Mouse (Mus musculus): ENCODE measurements around the gene Gm42417. TPM values are rescaled to one million over a fixed set of nuclear protein-coding genes. Genes with fewer than 3 reads are reported as not detected.
"Not testable (repeated sequence)": the region's sequence is repeated elsewhere in the genome, so short reads cannot be mapped to it uniquely, and the experiment has no call there.

Gm42417 gene
- polyA plus RNA-seq, 1 experiment, result 1.2 TPM

GRCm38 (mm10) chr1:36538727-36539126 lies 502 bp downstream of the Gm42417 start:
- H3K27ac ChIP-seq (ENCODE audit: insufficient read depth, low read length), result no peak overlapping the region
- H3K4me1 ChIP-seq (ENCODE audit: control insufficient read depth, insufficient read depth, low read length), result no peaks in the 10 kb centered on the region
- H3K36me3 ChIP-seq (ENCODE audit: control insufficient read depth, insufficient read depth, low read length, poor library complexity, severe bottlenecking), result no peaks in the 10 kb centered on the region
- TF ChIP-seq EP300 (IDR thresholded peaks at IDR 0.05; ENCODE audit: insufficient read depth, low read depth, low read length) (no peak), POLR2A (IDR thresholded peaks at IDR 0.05; ENCODE audit: insufficient read depth, low read length) (no peak), CTCF (IDR thresholded peaks at IDR 0.05; ENCODE audit: low read depth, low read length) (no peak)
- no peaks in the 10 kb centered on the region for H3K27me3 ChIP-seq (ENCODE audit: control insufficient read depth, insufficient read depth, low read length, poor library complexity, severe bottlenecking)
- no peaks in the 10 kb centered on the region for H3K9me3 ChIP-seq (replicated peaks; ENCODE audit: control insufficient read depth, insufficient read depth, low read length, poor library complexity, severe bottlenecking)
- H3K4me3 ChIP-seq (ENCODE audit: low read depth, low read length), result no peak overlapping the region
- no peak overlapping the region for H3K9ac ChIP-seq (ENCODE audit: low read depth, poor library complexity, severe bottlenecking)

DNA sequence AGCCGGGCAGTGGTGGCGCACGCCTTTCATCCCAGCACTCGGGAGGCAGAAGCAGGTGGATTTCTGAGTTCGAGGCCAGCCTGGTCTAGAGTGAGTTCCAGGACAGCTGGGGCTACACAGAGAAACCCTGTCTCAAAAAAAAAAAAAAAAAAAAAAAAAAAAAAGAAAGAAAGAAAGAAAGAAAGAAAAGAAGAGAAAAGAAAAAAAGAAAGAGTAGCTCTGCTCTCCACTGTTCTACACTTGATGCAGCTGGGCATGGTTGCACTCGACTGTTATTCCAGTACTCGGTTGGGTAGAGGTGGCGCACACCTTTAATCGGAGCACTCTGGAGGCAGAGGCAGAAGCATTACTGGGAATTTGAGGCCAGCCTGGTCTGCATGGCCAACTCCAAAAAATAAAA lies 2.4 kb downstream of the Gm42417 start, which contains the start of gene Ankrd23:
Gene Ankrd23 (minus strand): TSS at position 101 of the 400 bp plus-strand sequence.
- not testable (repeated sequence) for H3K4me1 ChIP-seq (ENCODE audit: control insufficient read depth, insufficient read depth, low read length); H3K27ac ChIP-seq (ENCODE audit: insufficient read depth, low read length); H3K27me3 ChIP-seq (ENCODE audit: control insufficient read depth, insufficient read depth, low read length, poor library complexity, severe bottlenecking); H3K4me3 ChIP-seq (ENCODE audit: low read depth, low read length); H3K9ac ChIP-seq (ENCODE audit: low read depth, poor library complexity, severe bottlenecking); H3K36me3 ChIP-seq (ENCODE audit: control insufficient read depth, insufficient read depth, low read length, poor library complexity, severe bottlenecking); H3K9me3 ChIP-seq (replicated peaks; ENCODE audit: control insufficient read depth, insufficient read depth, low read length, poor library complexity, severe bottlenecking)

- no peaks in the 10 kb centered on the region for H3K9me3 ChIP-seq (replicated peaks; ENCODE audit: control insufficient read depth, insufficient read depth, low read length, poor library complexity, severe bottlenecking)
- no peaks in the 10 kb centered on the region for H3K4me1 ChIP-seq (ENCODE audit: control insufficient read depth, insufficient read depth, low read length)
- H3K27me3 ChIP-seq (ENCODE audit: control insufficient read depth, insufficient read depth, low read length, poor library complexity, severe bottlenecking), result no peaks in the 10 kb centered on the region
- H3K4me3 ChIP-seq (ENCODE audit: low read depth, low read length), result no peak overlapping the region
- TF ChIP-seq POLR2A (IDR thresholded peaks at IDR 0.05; ENCODE audit: insufficient read depth, low read length) (no peak), EP300 (IDR thresholded peaks at IDR 0.05; ENCODE audit: insufficient read depth, low read depth, low read length) (no peak), CTCF (IDR thresholded peaks at IDR 0.05; ENCODE audit: low read depth, low read length) (no peak)
- no peak overlapping the region for H3K27ac ChIP-seq (ENCODE audit: insufficient read depth, low read length)
- no peaks in the 10 kb centered on the region for H3K36me3 ChIP-seq (ENCODE audit: control insufficient read depth, insufficient read depth, low read length, poor library complexity, severe bottlenecking)
- H3K9ac ChIP-seq (ENCODE audit: low read depth, poor library complexity, severe bottlenecking), result no peak overlapping the region
Measured at GRCm38 (mm10) chr1:36536397-36536728, 2.9 kb downstream of the Gm42417 start.

DNA sequence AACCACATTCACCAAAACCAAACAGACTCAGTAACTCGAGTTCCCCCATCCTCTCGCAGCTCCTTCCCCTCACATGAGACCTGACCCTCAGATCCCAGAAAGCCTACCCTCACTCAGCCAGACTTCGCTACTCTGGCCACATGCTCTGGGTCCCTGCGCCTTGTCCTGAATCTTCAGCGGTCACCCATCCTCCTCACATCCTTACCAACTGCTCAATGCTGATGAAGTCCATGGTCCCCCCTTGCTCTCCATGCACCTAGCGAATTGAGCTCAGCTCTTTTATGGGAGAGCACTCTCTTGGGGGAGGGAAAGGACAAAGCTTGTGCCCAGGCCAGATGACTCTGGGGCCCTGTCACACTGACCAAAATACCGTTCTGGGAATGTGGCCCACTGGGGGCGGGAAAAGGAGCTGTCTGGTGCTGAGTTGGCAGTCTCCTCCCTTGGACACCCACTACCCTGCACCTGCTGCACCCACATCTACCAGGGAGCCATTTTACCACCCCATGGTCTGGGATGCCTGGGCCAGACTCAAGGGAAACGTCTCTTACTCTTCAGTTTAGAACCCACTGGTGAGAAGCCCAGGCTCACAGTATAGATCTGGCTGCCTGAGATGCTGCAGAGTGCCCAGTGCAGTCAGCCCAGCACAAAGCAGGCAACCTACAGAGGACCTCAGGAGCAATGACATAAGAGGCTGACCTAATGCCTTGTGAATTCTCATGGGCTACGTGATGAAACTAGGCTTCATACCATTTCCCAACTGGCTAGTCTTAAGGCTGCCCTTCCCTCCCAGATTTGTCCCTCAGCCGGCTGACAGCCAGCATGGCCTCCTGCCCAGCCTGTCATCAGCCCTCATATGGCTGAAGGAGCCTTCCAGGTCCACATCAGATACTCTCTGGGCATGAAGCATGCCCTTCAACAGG lies 3.5 kb downstream of the Gm42417 start:
- Histone ChIP-seq H3K36me3 (ENCODE audit: control insufficient read depth, insufficient read depth, low read length, poor library complexity, severe bottlenecking) (no peaks in the 10 kb centered on the region), H3K27ac (ENCODE audit: insufficient read depth, low read length) (no peak overlapping the region), H3K4me3 (ENCODE audit: low read depth, low read length) (no peak overlapping the region), H3K4me1 (ENCODE audit: control insufficient read depth, insufficient read depth, low read length) (no peaks in the 10 kb centered on the region), H3K27me3 (ENCODE audit: control insufficient read depth, insufficient read depth, low read length, poor library complexity, severe bottlenecking) (no peaks in the 10 kb centered on the region), H3K9me3 (replicated peaks; ENCODE audit: control insufficient read depth, insufficient read depth, low read length, poor library complexity, severe bottlenecking) (no peaks in the 10 kb centered on the region), H3K9ac (ENCODE audit: low read depth, poor library complexity, severe bottlenecking) (no peak overlapping the region)
- no peak for TF ChIP-seq EP300 (IDR thresholded peaks at IDR 0.05; ENCODE audit: insufficient read depth, low read depth, low read length)
- TF ChIP-seq POLR2A (IDR thresholded peaks at IDR 0.05; ENCODE audit: insufficient read depth, low read length), result no peak
- no peak for TF ChIP-seq CTCF (IDR thresholded peaks at IDR 0.05; ENCODE audit: low read depth, low read length)

- TF ChIP-seq EP300 (IDR thresholded peaks at IDR 0.05; ENCODE audit: insufficient read depth, low read depth, low read length), result no peak
- no peak for TF ChIP-seq CTCF (IDR thresholded peaks at IDR 0.05; ENCODE audit: low read depth, low read length)
- no peak for TF ChIP-seq POLR2A (IDR thresholded peaks at IDR 0.05; ENCODE audit: insufficient read depth, low read length)
- no peak overlapping the region for H3K27ac ChIP-seq (ENCODE audit: insufficient read depth, low read length)
- H3K4me1 ChIP-seq (ENCODE audit: control insufficient read depth, insufficient read depth, low read length), result no peaks in the 10 kb centered on the region
- H3K27me3 ChIP-seq (ENCODE audit: control insufficient read depth, insufficient read depth, low read length, poor library complexity, severe bottlenecking), result no peaks in the 10 kb centered on the region
- H3K9me3 ChIP-seq (replicated peaks; ENCODE audit: control insufficient read depth, insufficient read depth, low read length, poor library complexity, severe bottlenecking), result no peaks in the 10 kb centered on the region
- H3K4me3 ChIP-seq (ENCODE audit: low read depth, low read length), result no peak overlapping the region
- no peak overlapping the region for H3K9ac ChIP-seq (ENCODE audit: low read depth, poor library complexity, severe bottlenecking)
- H3K36me3 ChIP-seq (ENCODE audit: control insufficient read depth, insufficient read depth, low read length, poor library complexity, severe bottlenecking), result no peaks in the 10 kb centered on the region
Measured at GRCm38 (mm10) chr1:36534595-36535058, 4.6 kb downstream of the Gm42417 start.

DNA sequence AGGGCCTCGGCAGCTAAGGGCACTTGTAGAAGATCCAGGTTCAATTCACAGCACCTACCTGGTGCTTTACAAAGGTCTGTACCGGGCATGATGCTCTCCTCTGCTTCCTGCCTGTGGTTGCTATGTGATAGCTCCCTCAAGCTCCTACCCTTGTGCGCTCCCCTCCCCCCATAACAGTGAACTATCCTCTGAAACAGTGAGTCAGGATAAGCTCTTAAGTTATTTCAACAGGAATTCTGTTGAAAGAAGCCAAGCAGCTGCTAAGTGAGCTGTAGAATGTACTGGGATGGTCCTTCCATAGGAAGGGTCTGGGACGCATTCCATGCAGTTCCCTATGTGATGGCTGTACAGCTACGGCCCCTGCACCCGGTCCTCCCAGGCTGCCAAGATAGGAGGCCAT lies 5.7 kb downstream of the Gm42417 start:
- Histone ChIP-seq H3K36me3 (ENCODE audit: control insufficient read depth, insufficient read depth, low read length, poor library complexity, severe bottlenecking) (no peaks in the 10 kb centered on the region), H3K4me1 (ENCODE audit: control insufficient read depth, insufficient read depth, low read length) (no peaks in the 10 kb centered on the region), H3K27me3 (ENCODE audit: control insufficient read depth, insufficient read depth, low read length, poor library complexity, severe bottlenecking) (no peaks in the 10 kb centered on the region), H3K27ac (ENCODE audit: insufficient read depth, low read length) (no peak overlapping the region), H3K9me3 (replicated peaks; ENCODE audit: control insufficient read depth, insufficient read depth, low read length, poor library complexity, severe bottlenecking) (no peaks in the 10 kb centered on the region), H3K9ac (ENCODE audit: low read depth, poor library complexity, severe bottlenecking) (no peak overlapping the region), H3K4me3 (ENCODE audit: low read depth, low read length) (no peak overlapping the region)
- TF ChIP-seq CTCF (IDR thresholded peaks at IDR 0.05; ENCODE audit: low read depth, low read length) (no peak), EP300 (IDR thresholded peaks at IDR 0.05; ENCODE audit: insufficient read depth, low read depth, low read length) (no peak), POLR2A (IDR thresholded peaks at IDR 0.05; ENCODE audit: insufficient read depth, low read length) (no peak)
